Mouse (Mus musculus): Measurements from ENCODE around the gene P2ry4. TPM values are rescaled to one million over a fixed set of nuclear protein-coding genes. Genes with fewer than 3 reads are reported as not detected.

Gene P2ry4
- polyA plus RNA-seq (2017; shearing (Covaris generic)) = not detected

DNA sequence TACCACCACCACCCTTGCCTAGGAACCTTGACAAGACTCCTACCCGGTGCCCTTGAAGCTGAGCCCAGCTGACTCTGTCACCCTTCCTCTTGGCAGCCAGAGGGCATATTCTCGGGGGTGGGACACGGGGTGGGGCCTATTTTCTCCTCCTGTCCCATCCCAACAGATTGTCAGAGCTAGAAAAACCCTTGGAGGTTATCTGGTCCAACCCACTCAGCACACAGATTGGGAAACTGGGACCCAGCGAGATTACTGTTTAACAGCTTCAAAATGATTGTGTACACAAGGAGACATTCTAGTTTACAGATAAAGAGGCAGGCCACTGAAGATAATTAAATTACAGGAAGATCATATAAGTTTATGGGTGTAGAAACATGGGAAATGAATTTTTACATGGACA is at the start of gene P2ry4:
P2ry4 (minus strand) TSS at position 79 of the 400 bp plus-strand sequence.

GRCm38 (mm10) chrX:100625802-100626793 is 31.4 kb upstream of the P2ry4 start, which contains the start of gene Pdzd11:
Gene Pdzd11, minus strand, starts transcription at chrX:100626568.

DNA sequence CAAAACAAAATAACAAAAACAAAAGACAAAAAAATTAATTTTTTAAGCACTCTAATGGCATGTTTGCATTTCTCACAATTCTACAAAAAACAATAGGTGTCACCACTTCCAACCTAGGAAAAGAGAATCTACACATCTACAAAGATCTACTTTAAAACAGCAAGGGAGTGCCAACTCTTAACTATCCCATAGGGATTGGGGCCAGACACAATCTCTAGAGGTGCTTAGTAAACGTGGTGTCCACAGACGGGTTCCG is 30.8 kb upstream of the P2ry4 start, which contains the start of gene Kif4:
Kif4 (plus strand) TSS at position 192 of the 256 bp plus-strand sequence.

GRCm38 (mm10) chrX:100605314-100605713 is 10.6 kb upstream of the P2ry4 start, which contains the start of gene Arr3:
Gene Arr3, plus strand, starts transcription at chrX:100605497.

GRCm38 (mm10) chrX:100571951-100572350 is 22.7 kb downstream of the P2ry4 start, which contains the start of gene Awat1:
Gene Awat1, plus strand, starts transcription at chrX:100572251.

Other genes with a start within 250 kb of the P2ry4 start
- gene Otud6a, start 165.9 kb downstream of the P2ry4 start, polyA plus RNA-seq (2017; shearing (Covaris generic)) = not detected
- gene Awat2, start 152.2 kb downstream of the P2ry4 start, polyA plus RNA-seq (2017; shearing (Covaris generic)) = 0.12 TPM
- 33.2 TPM for gene Igbp1, start 100.6 kb downstream of the P2ry4 start, polyA plus RNA-seq (2017; shearing (Covaris generic))
- gene Dgat2l6, start 70.0 kb downstream of the P2ry4 start, polyA plus RNA-seq (2017; shearing (Covaris generic)) = 0.05 TPM
- not detected for gene Awat1, start 22.6 kb downstream of the P2ry4 start, polyA plus RNA-seq (2017; shearing (Covaris generic))
- gene Arr3, start 10.6 kb upstream of the P2ry4 start, polyA plus RNA-seq (2017; shearing (Covaris generic)) = not detected
- gene Kif4, start 30.9 kb upstream of the P2ry4 start, polyA plus RNA-seq (2017; shearing (Covaris generic)) = 0.77 TPM
- 47.5 TPM for gene Pdzd11, start 31.7 kb upstream of the P2ry4 start, polyA plus RNA-seq (2017; shearing (Covaris generic))
- not detected for gene Gdpd2, start 135.0 kb upstream of the P2ry4 start, polyA plus RNA-seq (2017; shearing (Covaris generic))
- gene Dlg3, start 172.9 kb upstream of the P2ry4 start, polyA plus RNA-seq (2017; shearing (Covaris generic)) = 13.1 TPM